Mouse (Mus musculus) left cerebral cortex, adult 9 months (tissue): ENCODE measurements around the gene Agfg1.

Source experiments
- DNase-seq, 2 experiments: peaks; one replicate each; pipeline ENCODE4 v3.0.0; 2022; ENCODE audit warnings: low spot score in 2 of 2

The Agfg1 gene

GRCm38 (mm10) chr1:82825256-82825655 is 14.0 kb upstream of the Agfg1 start:
- DNase-seq = no peak

- no peak for DNase-seq
Observed at GRCm38 (mm10) chr1:82825783-82826182, 13.5 kb upstream of the Agfg1 start.

- no peak for DNase-seq
Observed at GRCm38 (mm10) chr1:82826911-82827310, 12.4 kb upstream of the Agfg1 start.

GRCm38 (mm10) chr1:82830771-82831170 is 8.5 kb upstream of the Agfg1 start:
- no peak for DNase-seq

- DNase-seq = no peak
Observed at GRCm38 (mm10) chr1:82831547-82832240, 7.6 kb upstream of the Agfg1 start.

GRCm38 (mm10) chr1:82832495-82833021 is 6.7 kb upstream of the Agfg1 start:
- no peak for DNase-seq

- no peak for DNase-seq
Observed at GRCm38 (mm10) chr1:82833501-82833900, 5.8 kb upstream of the Agfg1 start.

GRCm38 (mm10) chr1:82834572-82834971 is 4.7 kb upstream of the Agfg1 start:
- no peak for DNase-seq

- DNase-seq = peak in 1 of 2 experiments; percentile 12
Observed at GRCm38 (mm10) chr1:82836342-82837217, 2.7 kb upstream of the Agfg1 start.

- DNase-seq = no peak
Observed at GRCm38 (mm10) chr1:82837579-82837978, 1.7 kb upstream of the Agfg1 start.

GRCm38 (mm10) chr1:82838469-82839295 is 601 bp upstream of the Agfg1 start:
- DNase-seq = no peak

- no peak for DNase-seq
Observed at GRCm38 (mm10) chr1:82839614-82840421, 535 bp downstream of the Agfg1 start.

GRCm38 (mm10) chr1:82855729-82856128 is 16.4 kb downstream of the Agfg1 start:
- DNase-seq = no peak

GRCm38 (mm10) chr1:82858236-82858635 is 19.0 kb downstream of the Agfg1 start:
- no peak for DNase-seq

GRCm38 (mm10) chr1:82860391-82860790 is 21.1 kb downstream of the Agfg1 start:
- no peak for DNase-seq

GRCm38 (mm10) chr1:82870202-82870601 is 30.9 kb downstream of the Agfg1 start:
- DNase-seq = no peak

GRCm38 (mm10) chr1:82879172-82879571 is 39.9 kb downstream of the Agfg1 start:
- DNase-seq = no peak

GRCm38 (mm10) chr1:82880196-82880595 is 40.9 kb downstream of the Agfg1 start:
- DNase-seq = no peak

GRCm38 (mm10) chr1:82893269-82893668 is 54.0 kb downstream of the Agfg1 start:
- DNase-seq = no peak

- DNase-seq = no peak
Observed at GRCm38 (mm10) chr1:82900567-82900966, 61.3 kb downstream of the Agfg1 start.

GRCm38 (mm10) chr1:82901201-82901600 is 61.9 kb downstream of the Agfg1 start:
- DNase-seq = no peak
